Mouse (Mus musculus) megakaryocyte progenitor cell, adult 5-6 weeks (primary cell): ENCODE measurements around the gene Eci2. TPM values are rescaled to one million over a fixed set of nuclear protein-coding genes. Genes with fewer than 3 reads are reported as not detected.

Experiments
- total RNA-seq, 2 experiments: library from RNA; stranded (forward) in 1 of 2; stranded (reverse) in 1 of 2; fragments of 157-497, 149-512 nt in 1 of 2; fragments of 200-1000 nt in 1 of 2; gene quantifications; 2 replicates each; pipeline versions ENCODE4 v1.2.3 to v1.2.4; 2015 to 2017

The Eci2 gene
- total RNA-seq, 2 experiments from 2014 or later: 51.2 to 94.2 TPM

Other genes with a start within 250 kb of the Eci2 start
- 98.4 and 106 TPM in 2 replicates for gene Prpf4b, start 151.8 kb downstream of the Eci2 start, total RNA-seq (2015)
- 121 and 170 TPM in 2 replicates for gene Prpf4b, start 151.8 kb downstream of the Eci2 start, total RNA-seq (2017)
- gene Fam217a, start 102.8 kb downstream of the Eci2 start, total RNA-seq (2015): 0.22 TPM in 1 of 2 replicates, not detected in the other
- not detected in 2 replicates for gene Fam217a, start 102.8 kb downstream of the Eci2 start, total RNA-seq (2017)
- gene 4933417A18Rik, start 102.7 kb downstream of the Eci2 start, total RNA-seq (2015): not detected in 2 replicates
- not detected in 2 replicates for gene 4933417A18Rik, start 102.7 kb downstream of the Eci2 start, total RNA-seq (2017)
- not detected in 2 replicates for gene Eci3, start 63.3 kb downstream of the Eci2 start, total RNA-seq (2015)
- not detected in 2 replicates for gene Eci3, start 63.3 kb downstream of the Eci2 start, total RNA-seq (2017)